Mouse (Mus musculus) lung, postnatal 0 days (tissue): ENCODE data around the gene Tiam2. TPM values are rescaled to one million over a fixed set of nuclear protein-coding genes. Genes with fewer than 3 reads are reported as not detected.

ENCODE experiments used
- ATAC-seq: fragments of 200-750 bp; cut with Nextera tagmentation; 2 replicates; pipeline ENCODE4 v1.8.0; 2017; ENCODE audit warnings: moderate library complexity
- DNase-seq: peaks from one replicate; pipeline ENCODE4 v3.0.0-alpha.2; 2016; ENCODE audit warnings: low spot score
- H3K27ac ChIP-seq: fragments of 300-500 bp; sonication (generic); 2 replicates; pipeline ENCODE4 v1.5.1; 2014; ENCODE audit warnings: antibody characterized with exemption, mild to moderate bottlenecking, low read length, mixed read lengths
- H3K27me3 ChIP-seq: fragments of 300-500 bp; sonication (generic); replicated peaks from 2 replicates; pipeline ENCODE4 v1.6.1; 2014; ENCODE audit warnings: low read length, mixed read lengths; ENCODE audit not compliant: insufficient read depth
- H3K36me3 ChIP-seq: fragments of 300-500 bp; sonication (generic); 2 replicates; pipeline ENCODE4 v1.6.1; 2014; ENCODE audit warnings: low read length, mixed read lengths; ENCODE audit not compliant: insufficient read depth
- H3K4me1 ChIP-seq: fragments of 300-500 bp; sonication (generic); 2 replicates; pipeline ENCODE4 v1.6.1; 2014; ENCODE audit warnings: antibody characterized with exemption, low read depth, low read length, mixed read lengths; ENCODE audit not compliant: insufficient read depth
- H3K4me2 ChIP-seq: fragments of 300-500 bp; sonication (generic); replicated peaks from 2 replicates; pipeline ENCODE4 v1.6.1; 2014; ENCODE audit warnings: low read depth, mild to moderate bottlenecking, low read length, moderate library complexity, mixed read lengths
- H3K4me3 ChIP-seq: fragments of 300-500 bp; sonication (generic); 2 replicates; pipeline ENCODE4 v1.5.1; 2014; ENCODE audit warnings: low read depth, low read length
- H3K9ac ChIP-seq: fragments of 300-500 bp; sonication (generic); replicated peaks from 2 replicates; pipeline ENCODE4 v1.6.1; 2014; ENCODE audit warnings: low read depth, mild to moderate bottlenecking
- H3K9me3 ChIP-seq: fragments of 300-500 bp; sonication (generic); 2 replicates; pipeline ENCODE4 v1.6.1; 2016; ENCODE audit warnings: low read length, mixed read lengths
- CTCF ChIP-seq: IDR thresholded peaks from 2 replicates; pipeline ENCODE4 v1.5.1; 2016; ENCODE audit warnings: antibody characterized with exemption, mild to moderate bottlenecking
- EP300 ChIP-seq: IDR thresholded peaks from 2 replicates; pipeline ENCODE4 v1.6.1; 2016; ENCODE audit warnings: antibody characterized with exemption, mild to moderate bottlenecking, control low read depth
- WGBS: fragments of 180-500 bp; shearing (Covaris S2); extraction: QIAGEN DNeasy Blood & Tissue Kit; methylation state at CpG from one replicate; pipeline ENCODE4 v1.1.7; 2014; 5-methylcytosine and 5-hydroxymethylcytosine counted together
- polyA plus RNA-seq: library from polyadenylated mRNA; unstranded; fragments of >200 nt; fragmentation: Nextera tagmentation; extraction: Ambion mirVana; gene quantifications from 2 replicates; pipeline ENCODE4 v1.2.1, GENCODE M21; 2015

Tiam2 gene
- polyA plus RNA-seq, 1 experiment from 2014 or later, result 2.4 TPM

DNA sequence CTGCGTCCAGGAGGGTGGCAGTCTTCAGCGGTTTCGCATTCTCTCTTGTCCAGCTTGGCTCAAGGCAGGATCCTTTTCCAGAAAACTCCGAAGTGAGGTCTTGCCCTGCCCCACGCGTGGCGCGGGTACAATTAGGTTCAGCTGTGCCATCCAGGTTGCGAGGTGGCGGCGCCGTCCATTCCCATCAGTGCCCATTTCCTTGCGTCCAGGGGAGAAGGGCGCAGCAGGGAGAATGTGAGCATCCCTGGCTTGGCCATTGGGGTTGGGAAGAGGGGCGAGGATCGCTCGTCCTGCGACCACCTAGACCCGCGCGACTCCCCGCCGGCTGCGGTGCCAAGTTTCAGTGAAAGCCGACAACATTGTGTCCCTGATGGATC lies 518 bp downstream of the Tiam2 start:
- ATAC-seq (no peak), DNase-seq (no peak)
- Histone ChIP-seq H3K4me2 (peak overlapping the region; percentile 82), H3K4me3 (peak overlapping the region; percentile 56), H3K27me3 (no peaks in the 10 kb centered on the region), H3K9me3 (no peaks in the 10 kb centered on the region), H3K36me3 (no peaks in the 10 kb centered on the region), H3K27ac (peak overlapping the region; percentile 43; the same call in 1 of the 2 replicates), H3K9ac (peak overlapping the region; percentile 35), H3K4me1 (no peaks in the 10 kb centered on the region)
- TF ChIP-seq EP300 (no peak), CTCF (no peak; the same call in 1 of the 2 replicates)
- under 1% methylated on average over 25 of the region's 25 CpGs for WGBS

DNA sequence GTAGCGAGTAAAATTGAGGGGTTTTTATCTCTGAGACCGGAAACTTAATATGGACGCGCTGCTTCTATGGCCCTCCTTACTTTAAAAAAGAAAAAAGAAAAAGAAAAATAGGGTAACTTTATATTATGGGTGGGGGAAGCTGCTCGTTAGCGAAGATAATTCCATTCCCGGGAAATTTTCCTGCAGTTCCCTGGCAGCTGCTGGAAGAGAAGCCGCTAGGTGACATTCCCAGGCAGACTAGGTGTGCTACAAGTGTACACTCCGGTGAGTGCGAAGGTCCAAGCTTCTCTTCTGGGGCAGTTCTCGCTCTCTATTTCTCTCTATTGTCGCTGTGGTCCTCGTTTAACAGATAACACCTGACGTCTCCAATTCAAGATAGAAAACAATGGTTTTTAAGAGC lies 962 bp downstream of the Tiam2 start:
- Histone ChIP-seq H3K27me3 (no peaks in the 10 kb centered on the region), H3K9me3 (no peaks in the 10 kb centered on the region), H3K36me3 (no peaks in the 10 kb centered on the region), H3K4me1 (no peaks in the 10 kb centered on the region), H3K4me3 (peak overlapping the region; percentile 56), H3K4me2 (peak overlapping the region; percentile 82), H3K9ac (no peak overlapping the region), H3K27ac (no peak overlapping the region)
- 6% methylated on average over 14 of the region's 14 CpGs for WGBS
- DNase-seq (no peak), ATAC-seq (no peak)
- TF ChIP-seq CTCF, result no peak
- TF ChIP-seq EP300, result no peak

DNA sequence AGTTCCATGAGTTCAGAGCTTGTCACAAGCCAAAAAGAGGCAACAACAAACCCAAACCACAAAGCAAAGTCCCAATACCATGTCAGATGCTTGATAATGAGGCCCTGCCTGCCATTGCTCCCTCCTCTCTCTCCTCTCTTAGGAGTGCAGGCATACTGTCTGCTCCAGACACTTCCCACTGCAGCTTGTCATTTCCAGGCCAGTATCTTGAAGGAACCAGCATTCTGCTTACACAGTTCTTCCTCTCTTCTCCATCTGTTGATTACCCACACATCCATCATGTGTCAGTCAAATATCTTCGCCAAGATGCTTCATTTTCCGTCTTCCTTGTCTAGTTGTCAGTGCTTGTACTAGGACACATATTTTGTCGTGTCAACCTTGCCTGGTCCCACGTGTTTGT lies 2.4 kb downstream of the Tiam2 start:
- Histone ChIP-seq H3K9ac (no peak overlapping the region), H3K27ac (no peak overlapping the region), H3K36me3 (no peaks in the 10 kb centered on the region), H3K27me3 (no peaks in the 10 kb centered on the region), H3K4me1 (no peaks in the 10 kb centered on the region), H3K4me2 (no peak overlapping the region), H3K9me3 (no peaks in the 10 kb centered on the region), H3K4me3 (no peak overlapping the region)
- DNase-seq (no peak), ATAC-seq (no peak)
- 75% methylated on average over 4 of the region's 4 CpGs for WGBS
- TF ChIP-seq CTCF, result no peak
- TF ChIP-seq EP300, result no peak

DNA sequence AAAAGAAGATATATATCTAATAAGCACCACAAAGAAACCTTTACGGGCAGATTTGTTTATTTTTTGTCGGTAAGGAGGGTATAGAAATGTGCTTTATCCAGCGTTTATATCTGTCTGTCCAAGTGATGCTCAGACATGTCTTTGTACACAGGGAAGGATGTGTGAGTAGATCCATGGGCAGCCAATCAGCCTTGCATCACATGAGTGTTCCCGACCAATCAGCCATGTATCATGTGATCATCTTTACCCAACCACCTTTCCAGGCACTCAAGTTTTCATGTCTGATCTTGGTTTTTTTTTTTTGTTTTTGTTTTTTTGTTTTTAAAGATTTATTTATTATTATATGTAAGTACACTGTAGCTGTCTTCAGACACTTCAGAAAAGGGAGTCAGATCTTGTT lies 3.1 kb downstream of the Tiam2 start:
- no peaks in the 10 kb centered on the region for H3K9me3 ChIP-seq
- ATAC-seq (no peak), DNase-seq (no peak)
- no peaks in the 10 kb centered on the region for H3K27me3 ChIP-seq
- H3K36me3 ChIP-seq, result no peaks in the 10 kb centered on the region
- no peaks in the 10 kb centered on the region for H3K4me1 ChIP-seq
- H3K4me2 ChIP-seq, result no peak overlapping the region
- no peak overlapping the region for H3K4me3 ChIP-seq
- no peak overlapping the region for H3K9ac ChIP-seq
- H3K27ac ChIP-seq, result no peak overlapping the region
- no peak for TF ChIP-seq CTCF
- no peak for TF ChIP-seq EP300
- 74% methylated on average over 4 of the region's 4 CpGs for WGBS

DNA sequence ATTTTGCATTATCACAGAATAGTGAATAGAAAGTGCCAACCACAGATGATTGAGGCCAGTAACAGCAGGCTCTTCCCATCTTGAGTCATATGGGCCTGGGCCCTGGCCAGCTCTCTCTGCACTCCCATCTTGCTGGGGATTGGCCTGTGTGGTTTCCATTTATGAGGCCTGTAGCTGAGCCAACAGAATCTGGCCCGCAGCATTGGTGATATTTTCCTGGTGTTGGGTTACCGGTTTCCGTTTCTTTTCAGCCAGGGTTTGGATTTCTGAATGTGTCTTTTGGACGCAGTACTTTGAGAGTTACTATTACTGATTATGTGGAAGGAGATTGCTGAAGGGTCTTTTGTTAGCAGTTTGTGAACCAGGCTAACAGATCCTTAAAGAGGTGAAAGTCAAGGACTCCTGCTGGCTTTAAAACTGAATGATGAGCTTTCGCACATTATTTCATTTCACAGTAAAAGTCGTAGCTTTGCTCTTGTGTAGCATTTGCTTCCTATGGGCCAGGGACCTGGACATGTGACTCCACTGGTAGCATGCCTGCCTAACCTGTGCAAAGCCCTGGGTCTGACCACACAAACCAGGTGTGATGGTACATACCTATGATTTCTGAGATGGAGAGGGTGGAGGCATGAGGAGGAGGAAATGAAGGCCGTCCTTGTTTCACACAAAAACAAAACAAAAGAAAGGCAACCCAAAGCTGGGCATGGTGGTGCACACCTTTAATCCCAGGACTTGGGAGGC lies 5.5 kb downstream of the Tiam2 start:
- WGBS, result 60% methylated on average over 7 of the region's 7 CpGs
- DNase-seq (peak; percentile 92), ATAC-seq (peak; percentile 92)
- Histone ChIP-seq H3K4me3 (no peak overlapping the region), H3K27ac (no peak overlapping the region), H3K4me1 (no peaks in the 10 kb centered on the region), H3K27me3 (no peaks in the 10 kb centered on the region), H3K9me3 (no peaks in the 10 kb centered on the region), H3K9ac (no peak overlapping the region), H3K36me3 (no peaks in the 10 kb centered on the region), H3K4me2 (no peak overlapping the region)
- TF ChIP-seq EP300, result no peak

DNA sequence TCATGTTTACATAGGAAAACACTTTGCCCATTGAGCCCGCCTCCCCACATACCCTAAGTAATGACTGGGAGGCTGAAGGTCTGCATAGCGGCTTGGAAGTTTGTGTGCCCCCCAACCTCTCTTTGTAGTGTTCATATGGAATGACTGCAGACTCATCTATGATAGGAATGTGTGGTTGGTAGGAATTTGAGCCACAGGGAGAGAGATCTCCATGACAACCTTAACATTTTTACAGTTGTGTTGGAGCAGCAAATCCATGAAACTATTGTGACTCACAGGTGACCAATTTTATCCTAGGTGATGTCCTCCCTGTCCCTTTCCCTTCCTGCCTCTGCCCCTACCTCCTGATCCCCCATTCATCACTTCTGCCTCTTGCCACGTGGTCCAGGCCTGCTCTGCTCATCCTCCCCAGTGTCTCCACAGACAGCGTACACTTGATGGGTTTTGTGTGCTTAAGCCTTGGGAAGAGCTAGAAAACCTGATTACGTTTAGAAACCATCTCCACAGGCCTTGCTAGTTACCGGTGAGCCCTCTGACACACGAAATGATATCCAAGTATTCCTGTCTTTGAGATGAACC lies 9.9 kb downstream of the Tiam2 start:
- Histone ChIP-seq H3K9ac (no peak overlapping the region), H3K4me2 (no peak overlapping the region), H3K27ac (no peak overlapping the region), H3K27me3 (no peaks in the 10 kb centered on the region), H3K9me3 (no peaks in the 10 kb centered on the region), H3K4me1 (no peaks in the 10 kb centered on the region), H3K4me3 (no peak overlapping the region), H3K36me3 (no peaks in the 10 kb centered on the region)
- DNase-seq (no peak), ATAC-seq (no peak)
- TF ChIP-seq CTCF, result no peak
- no peak for TF ChIP-seq EP300
- 76% methylated on average over 7 of the region's 7 CpGs for WGBS
